Mouse (Mus musculus) intestine, postnatal 0 days (tissue): ENCODE measurements around the gene Taf12. TPM values are rescaled to one million over a fixed set of nuclear protein-coding genes. Genes with fewer than 3 reads are reported as not detected.
A peak's percentile ranks its signal among the peaks of the same experiment; 100 is the strongest.

Source experiments
- ATAC-seq: fragments of 200-750 bp; cut with Nextera tagmentation; 2 replicates; pipeline ENCODE4 v1.8.0; 2017; ENCODE audit warnings: mild to moderate bottlenecking, moderate TSS enrichment, moderate library complexity
- H3K27ac ChIP-seq: fragments of 300-500 bp; sonication (generic); 2 replicates; pipeline ENCODE4 v1.5.1; 2014; ENCODE audit warnings: mild to moderate bottlenecking, low read depth, low read length, moderate library complexity
- H3K27me3 ChIP-seq: fragments of 300-500 bp; sonication (generic); replicated peaks from 2 replicates; pipeline ENCODE4 v1.6.1; 2014; ENCODE audit warnings: low read length, mixed read lengths; ENCODE audit not compliant: control insufficient read depth, insufficient read depth
- H3K36me3 ChIP-seq: fragments of 300-500 bp; sonication (generic); 2 replicates; pipeline ENCODE4 v1.6.1; 2014; ENCODE audit warnings: mild to moderate bottlenecking, moderate library complexity; ENCODE audit not compliant: control insufficient read depth, insufficient read depth
- H3K4me1 ChIP-seq: fragments of 300-500 bp; sonication (generic); replicated peaks from 2 replicates; pipeline ENCODE4 v1.6.1; 2014; ENCODE audit warnings: antibody characterized with exemption, low read length, mixed read lengths; ENCODE audit not compliant: control insufficient read depth, insufficient read depth
- H3K4me2 ChIP-seq: fragments of 300-500 bp; sonication (generic); replicated peaks from 2 replicates; pipeline ENCODE4 v1.6.1; 2014; ENCODE audit warnings: low read depth, mild to moderate bottlenecking, moderate library complexity
- H3K4me3 ChIP-seq: fragments of 300-500 bp; sonication (generic); 2 replicates; pipeline ENCODE4 v1.5.1; 2014; ENCODE audit warnings: low read depth, low read length
- H3K9ac ChIP-seq: fragments of 300-500 bp; sonication (generic); 2 replicates; pipeline ENCODE4 v1.6.1; 2014; ENCODE audit warnings: mild to moderate bottlenecking, low read depth, low read length
- H3K9me3 ChIP-seq: fragments of 300-500 bp; sonication (generic); 2 replicates; pipeline ENCODE4 v1.6.1; 2016; ENCODE audit warnings: mixed run types; ENCODE audit not compliant: control insufficient read depth
- CTCF ChIP-seq: sonication (generic); IDR thresholded peaks from 2 replicates; pipeline ENCODE4 v1.5.1; 2016; ENCODE audit warnings: low read depth, mild to moderate bottlenecking, control low read depth, antibody characterized with exemption, moderate library complexity
- WGBS: fragments of 180-500 bp; shearing (Covaris S2); extraction: QIAGEN DNeasy Blood & Tissue Kit; methylation state at CpG from one replicate; pipeline ENCODE4 v1.1.7; 2014; 5-methylcytosine and 5-hydroxymethylcytosine counted together
- polyA plus RNA-seq: library from polyadenylated mRNA; unstranded; fragments of >200 nt; fragmentation: Nextera tagmentation; extraction: Ambion mirVana; gene quantifications from 2 replicates; pipeline ENCODE4 v1.2.1, GENCODE M21; 2015

The Taf12 gene
- polyA plus RNA-seq, 1 experiment from 2014 or later, result 43.2 TPM

DNA sequence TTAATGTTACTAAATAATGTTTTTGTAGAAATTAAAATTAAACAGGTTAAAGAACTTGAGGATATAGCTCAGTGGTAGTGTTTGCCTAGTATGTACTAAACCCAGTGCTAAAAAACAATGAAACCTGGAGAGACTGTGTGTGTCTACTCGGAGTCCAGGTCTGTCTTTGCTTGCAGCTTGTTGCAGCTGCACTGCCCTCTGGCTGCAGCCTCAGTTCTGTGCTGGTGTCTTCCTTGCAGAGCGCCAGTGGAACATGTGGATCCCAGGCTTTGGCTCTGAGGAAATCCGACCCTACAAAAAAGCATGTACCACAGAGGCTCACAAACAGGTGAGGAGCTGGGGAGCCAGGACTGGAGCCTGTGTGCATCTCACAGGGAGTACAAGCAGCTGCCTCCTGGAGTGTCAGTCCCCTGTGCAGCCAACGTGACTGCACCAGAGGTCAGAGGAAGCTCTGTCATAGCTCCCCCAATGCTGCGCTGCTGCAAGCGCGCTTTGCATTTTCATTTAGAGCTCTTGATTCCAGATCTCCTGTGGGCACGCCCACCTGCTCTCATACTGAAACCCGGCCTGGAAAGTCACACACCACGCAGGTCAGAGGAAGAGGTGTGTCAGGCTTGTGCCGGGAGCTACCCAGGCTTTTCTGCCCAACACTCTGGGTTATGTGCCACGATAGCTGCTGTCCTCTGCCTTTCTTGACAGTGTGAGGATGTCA, 17.6 kb downstream of the Taf12 start:
- no peaks in the 10 kb centered on the region for H3K27me3 ChIP-seq
- ATAC-seq, result no peak
- H3K4me2 ChIP-seq, result no peak overlapping the region
- no peak overlapping the region for H3K9ac ChIP-seq
- H3K9me3 ChIP-seq, result no peaks in the 10 kb centered on the region
- TF ChIP-seq CTCF, result peak; percentile 44
- no peak overlapping the region for H3K4me3 ChIP-seq
- no peaks in the 10 kb centered on the region for H3K4me1 ChIP-seq
- H3K36me3 ChIP-seq, result peaks cover 28% of the 10 kb centered on the region
- H3K27ac ChIP-seq, result no peak overlapping the region
- 81% methylated on average over 12 of the region's 12 CpGs for WGBS

DNA sequence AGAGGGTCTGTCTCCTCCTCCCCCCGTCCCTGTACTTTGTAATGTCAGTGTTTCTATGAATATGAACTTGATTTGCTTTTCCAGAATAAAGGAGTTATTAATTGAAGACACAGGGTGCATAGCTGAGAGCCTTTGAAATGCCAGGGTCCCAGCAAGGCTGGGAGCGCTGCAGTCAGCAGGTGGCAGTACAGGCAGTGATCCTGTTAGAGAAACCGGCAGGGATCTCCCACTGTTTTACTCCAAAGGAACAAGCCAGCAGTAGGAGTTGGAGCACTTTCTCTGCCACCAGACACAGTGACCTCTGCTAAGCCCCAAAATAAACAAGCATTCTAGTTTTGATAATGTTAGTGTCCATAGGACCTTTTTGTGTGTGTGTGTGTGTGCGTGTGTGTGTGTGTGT, 18.8 kb downstream of the Taf12 start:
- no peaks in the 10 kb centered on the region for H3K9me3 ChIP-seq
- TF ChIP-seq CTCF, result peak; percentile 79
- no peak overlapping the region for H3K4me3 ChIP-seq
- WGBS, result 53% methylated on average over 4 of the region's 4 CpGs
- H3K9ac ChIP-seq, result no peak overlapping the region
- ATAC-seq, result no peak
- H3K4me1 ChIP-seq, result no peaks in the 10 kb centered on the region
- no peak overlapping the region for H3K4me2 ChIP-seq
- H3K36me3 ChIP-seq, result peaks cover 28% of the 10 kb centered on the region
- H3K27ac ChIP-seq, result no peak overlapping the region
- no peaks in the 10 kb centered on the region for H3K27me3 ChIP-seq

DNA sequence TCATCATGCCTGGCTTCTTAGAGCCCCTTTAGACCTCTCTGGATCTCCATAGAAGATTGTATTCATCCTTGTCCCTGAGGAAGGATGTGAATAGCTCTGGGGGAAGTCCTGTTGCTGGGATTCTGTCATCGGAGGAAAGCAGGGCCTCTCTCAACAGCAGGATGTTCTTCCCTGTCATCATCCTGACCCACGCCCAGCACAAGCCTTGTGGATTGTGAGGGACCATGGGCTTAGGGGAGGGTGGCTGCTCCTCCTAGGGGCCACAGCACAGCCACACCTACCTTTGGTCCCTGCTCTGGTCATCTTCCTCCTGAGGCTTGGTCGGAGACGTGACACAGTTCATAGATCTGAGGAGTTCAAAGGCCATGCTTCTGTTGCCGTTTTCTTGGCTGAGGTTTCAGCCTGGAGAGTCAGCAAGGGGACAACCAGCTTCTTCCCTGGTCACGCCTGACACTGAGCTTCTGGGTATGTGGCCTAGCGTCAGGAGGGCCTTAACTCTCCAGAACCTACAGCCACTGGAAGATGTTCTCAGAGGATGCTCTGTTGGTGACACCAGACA, 19.6 kb downstream of the Taf12 start:
- H3K4me1 ChIP-seq, result no peaks in the 10 kb centered on the region
- WGBS, result 63% methylated on average over 7 of the region's 7 CpGs
- H3K27ac ChIP-seq, result peak overlapping the region; percentile 28; the same call in 1 of the 2 replicates
- H3K4me3 ChIP-seq, result no peak overlapping the region
- no peak overlapping the region for H3K4me2 ChIP-seq
- no peak for TF ChIP-seq CTCF
- H3K36me3 ChIP-seq, result peaks cover 28% of the 10 kb centered on the region
- no peaks in the 10 kb centered on the region for H3K27me3 ChIP-seq
- H3K9me3 ChIP-seq, result no peaks in the 10 kb centered on the region
- no peak overlapping the region for H3K9ac ChIP-seq
- peak; percentile 22; the same call in 1 of the 2 replicates for ATAC-seq

DNA sequence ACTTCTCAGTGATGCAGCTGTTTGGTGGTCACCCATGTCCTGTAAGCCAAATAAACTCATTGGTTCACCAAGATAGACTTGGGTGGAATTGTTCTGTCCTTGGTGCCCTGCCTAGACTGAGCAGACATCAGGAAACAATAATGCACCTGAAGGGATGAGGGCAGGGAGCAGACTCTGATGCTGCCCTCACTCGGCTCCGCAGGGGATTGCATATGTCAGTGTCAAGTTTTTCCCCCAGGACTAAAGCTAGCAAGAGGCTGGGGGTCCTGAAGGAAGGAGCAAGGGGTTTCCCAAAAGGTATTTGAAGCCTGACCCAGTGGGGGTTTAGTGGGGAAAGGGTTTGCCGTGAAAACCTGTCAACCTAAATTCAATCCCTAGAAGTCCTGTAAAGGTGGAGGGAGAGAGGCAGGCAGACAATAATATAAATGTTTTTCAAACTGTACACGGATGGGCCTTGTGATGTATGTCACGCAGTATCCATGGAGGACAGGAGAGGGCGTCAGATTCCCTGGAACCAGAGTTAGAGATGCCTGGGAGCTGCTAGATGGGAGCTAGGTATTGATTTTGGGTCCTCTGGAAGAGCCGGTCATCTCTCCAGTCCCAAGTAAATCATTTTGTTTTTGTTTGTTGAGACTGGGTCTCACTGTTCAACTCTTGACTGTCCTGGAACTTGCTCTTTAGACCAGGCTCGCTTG, 21.7 kb downstream of the Taf12 start:
- H3K27me3 ChIP-seq, result no peaks in the 10 kb centered on the region
- H3K36me3 ChIP-seq, result peaks cover 17% of the 10 kb centered on the region
- no peak overlapping the region for H3K4me2 ChIP-seq
- 55% methylated on average over 8 of the region's 8 CpGs for WGBS
- H3K9ac ChIP-seq, result no peak overlapping the region
- TF ChIP-seq CTCF, result peak; percentile 38
- ATAC-seq, result no peak
- no peak overlapping the region for H3K27ac ChIP-seq
- no peak overlapping the region for H3K4me3 ChIP-seq
- H3K4me1 ChIP-seq, result no peaks in the 10 kb centered on the region
- H3K9me3 ChIP-seq, result no peaks in the 10 kb centered on the region

DNA sequence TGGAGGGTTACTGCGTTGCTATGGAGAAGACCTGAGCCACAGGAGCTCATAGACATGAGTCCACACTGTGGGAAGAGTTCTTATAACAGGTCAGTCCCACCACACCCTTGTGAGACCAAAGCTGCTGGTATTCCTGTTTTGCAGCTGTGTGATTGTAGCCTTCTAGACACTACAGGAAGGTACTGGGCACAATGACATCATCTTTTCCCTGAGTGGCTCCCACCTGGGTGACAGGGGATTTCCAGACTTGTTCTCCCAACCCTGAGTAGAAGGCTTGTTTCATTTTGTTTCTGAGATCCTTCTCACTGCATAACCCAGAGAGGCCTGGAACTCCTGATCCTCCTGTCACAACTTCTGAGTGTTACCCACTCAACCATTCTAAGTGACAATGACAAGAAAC, 25.7 kb downstream of the Taf12 start:
- H3K4me2 ChIP-seq, result no peak overlapping the region
- H3K27me3 ChIP-seq, result no peaks in the 10 kb centered on the region
- whole genome bisulfite sequencing, result 75% methylated on average over 1 of the region's 1 CpGs
- H3K4me3 ChIP-seq, result no peak overlapping the region
- no peak for ATAC-seq
- TF ChIP-seq CTCF, result no peak
- no peak overlapping the region for H3K27ac ChIP-seq
- H3K9me3 ChIP-seq, result no peaks in the 10 kb centered on the region
- H3K4me1 ChIP-seq, result no peaks in the 10 kb centered on the region
- no peak overlapping the region for H3K9ac ChIP-seq
- H3K36me3 ChIP-seq, result no peaks in the 10 kb centered on the region

DNA sequence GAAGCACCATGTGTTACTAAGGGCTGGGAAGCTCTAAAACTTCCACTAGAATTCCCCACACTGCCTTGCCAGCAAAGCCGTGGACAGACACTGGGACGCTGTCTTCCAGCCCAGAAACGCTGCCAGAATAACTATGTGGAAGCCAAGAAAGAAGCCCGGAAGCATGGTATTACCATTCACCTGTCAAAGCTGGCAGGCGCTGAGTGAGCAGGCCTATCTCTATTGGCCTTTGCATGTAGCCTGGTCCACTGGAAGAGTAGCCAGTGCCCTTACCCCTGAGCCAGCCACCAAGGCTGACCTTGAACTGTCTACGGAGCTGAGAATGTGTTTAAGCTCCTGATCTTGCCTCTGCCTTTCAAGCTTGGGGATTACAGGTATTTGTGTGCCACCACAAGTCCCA, 27.3 kb downstream of the Taf12 start:
- Histone ChIP-seq H3K4me2 (no peak overlapping the region), H3K9ac (no peak overlapping the region), H3K4me3 (no peak overlapping the region), H3K27ac (no peak overlapping the region), H3K36me3 (no peaks in the 10 kb centered on the region), H3K4me1 (no peaks in the 10 kb centered on the region), H3K27me3 (no peaks in the 10 kb centered on the region), H3K9me3 (no peaks in the 10 kb centered on the region)
- 83% methylated on average over 6 of the region's 6 CpGs for WGBS
- no peak for TF ChIP-seq CTCF
- ATAC-seq, result no peak
